Mouse (Mus musculus) cortical plate, adult 2 months (tissue): ENCODE measurements around the gene Qsox1. TPM values are rescaled to one million over a fixed set of nuclear protein-coding genes. Genes with fewer than 3 reads are reported as not detected.

Experiments
- H3K27ac ChIP-seq: fragments of 200-500 bp; 2 replicates; pipeline ENCODE4 v1.5.1; 2012; ENCODE audit warnings: low read length, control low read depth, inconsistent platforms; ENCODE audit not compliant: insufficient read depth
- H3K4me1 ChIP-seq: fragments of 200-500 bp; 2 replicates; pipeline ENCODE4 v1.6.1; 2011; ENCODE audit warnings: low read length; ENCODE audit not compliant: control insufficient read depth, insufficient read depth
- H3K4me3 ChIP-seq: fragments of 200-500 bp; 2 replicates; pipeline ENCODE4 v1.5.1; 2011; ENCODE audit warnings: mild to moderate bottlenecking, low read length, control low read depth; ENCODE audit not compliant: insufficient read depth
- CTCF ChIP-seq: fragments of 200-500 bp; IDR thresholded peaks from 2 replicates; pipeline ENCODE4 v1.5.1; 2011; ENCODE audit warnings: mild to moderate bottlenecking, control low read depth, low read length; ENCODE audit not compliant: insufficient read depth; ENCODE audit errors: extremely low read depth
- POLR2A ChIP-seq: fragments of 200-500 bp; IDR thresholded peaks from 2 replicates; pipeline ENCODE4 v1.6.1; 2011; ENCODE audit warnings: mild to moderate bottlenecking, low read length, control low read depth; ENCODE audit not compliant: insufficient read depth; ENCODE audit errors: extremely low read depth
- polyA plus RNA-seq: library from polyadenylated mRNA; depleted of rRNA; stranded (reverse); fragments of >200 nt; gene quantifications from 2 replicates; pipeline ENCODE4 v1.2.3, GENCODE M21; 2012

The Qsox1 gene
- polyA plus RNA-seq, 1 experiment: 33.5 TPM

- Histone ChIP-seq H3K4me1 (no peaks in the 10 kb centered on the region), H3K4me3 (no peak overlapping the region), H3K27ac (no peak overlapping the region)
- TF ChIP-seq CTCF: no peak
- no peak for TF ChIP-seq POLR2A
Observed at GRCm38 (mm10) chr1:155827703-155828295, 15.1 kb upstream of the Qsox1 start.

GRCm38 (mm10) chr1:155826803-155827395 lies 14.2 kb upstream of the Qsox1 start:
- TF ChIP-seq CTCF (no peak), POLR2A (no peak)
- Histone ChIP-seq H3K4me3 (no peak overlapping the region), H3K27ac (no peak overlapping the region), H3K4me1 (no peaks in the 10 kb centered on the region)

DNA sequence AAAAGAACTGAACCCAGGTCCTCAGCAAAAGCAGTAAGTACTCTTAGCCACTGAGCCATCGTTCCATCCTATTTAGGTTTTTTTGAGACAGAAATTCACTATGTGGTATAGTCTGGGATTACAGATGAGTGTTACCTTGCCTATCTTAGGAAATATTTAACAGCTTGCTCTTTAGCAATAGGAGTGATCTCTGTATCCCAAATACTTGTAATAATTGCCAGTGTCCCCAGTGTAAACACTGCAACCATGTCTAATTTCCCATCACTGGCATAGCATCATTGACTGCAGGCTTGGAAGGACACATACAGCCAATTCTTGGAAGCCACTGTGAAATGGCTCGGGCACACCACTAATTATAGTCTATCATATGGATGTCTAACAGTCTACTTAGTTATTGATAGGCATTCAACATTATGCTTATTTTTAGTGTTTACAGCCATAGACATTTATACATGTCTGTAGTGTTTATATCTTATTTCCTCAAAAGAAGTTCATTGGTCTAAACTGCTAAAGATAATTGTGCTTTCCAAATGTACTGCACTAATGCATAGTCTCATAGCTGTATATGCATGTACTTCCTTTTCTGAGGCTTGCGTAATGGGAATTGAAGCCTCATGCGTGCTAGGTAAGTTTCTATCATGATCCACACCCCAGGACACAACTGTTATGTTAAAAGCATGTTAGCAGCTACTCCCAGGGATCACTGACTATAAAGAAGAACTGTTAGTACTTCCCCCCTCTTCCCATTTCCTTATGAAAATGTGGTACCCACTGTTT lies 13.4 kb upstream of the Qsox1 start:
- TF ChIP-seq POLR2A (no peak), CTCF (no peak)
- no peak overlapping the region for H3K4me3 ChIP-seq
- no peak overlapping the region for H3K27ac ChIP-seq
- no peaks in the 10 kb centered on the region for H3K4me1 ChIP-seq

DNA sequence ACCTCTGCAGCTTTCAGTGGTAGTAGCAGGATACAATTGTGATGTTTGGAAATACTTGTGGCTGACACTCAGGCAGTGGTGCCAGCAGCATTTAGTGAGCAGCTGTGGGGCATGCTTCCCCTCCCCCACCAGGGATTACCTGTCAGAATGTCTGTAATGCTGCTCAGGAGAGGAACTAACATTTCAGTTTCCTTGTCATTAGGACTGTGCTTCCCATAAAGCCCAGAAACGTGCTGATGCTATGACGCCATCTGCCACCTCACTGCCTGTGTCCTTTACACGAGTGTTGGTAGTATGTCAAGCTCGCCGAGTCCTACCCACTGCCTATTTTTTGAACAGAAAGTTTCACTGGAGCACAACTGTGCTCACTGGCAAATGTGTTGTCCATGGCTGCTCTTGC lies 8.0 kb upstream of the Qsox1 start:
- H3K27ac ChIP-seq: no peak overlapping the region
- no peaks in the 10 kb centered on the region for H3K4me1 ChIP-seq
- TF ChIP-seq CTCF (no peak), POLR2A (no peak)
- H3K4me3 ChIP-seq: no peak overlapping the region

- Histone ChIP-seq H3K4me3 (no peak overlapping the region), H3K27ac (no peak overlapping the region), H3K4me1 (no peaks in the 10 kb centered on the region; the same call in 1 of the 2 replicates)
- TF ChIP-seq POLR2A (no peak), CTCF (no peak)
Observed at GRCm38 (mm10) chr1:155816167-155816566, 3.5 kb upstream of the Qsox1 start.

- Histone ChIP-seq H3K4me3 (peak overlapping the region; percentile 79), H3K27ac (no peak overlapping the region), H3K4me1 (no peaks in the 10 kb centered on the region; the same call in 1 of the 2 replicates)
- TF ChIP-seq CTCF: no peak
- no peak for TF ChIP-seq POLR2A
Observed at GRCm38 (mm10) chr1:155811995-155812580, 601 bp downstream of the Qsox1 start.

GRCm38 (mm10) chr1:155810616-155811015 lies 2.1 kb downstream of the Qsox1 start:
- no peak overlapping the region for H3K27ac ChIP-seq
- no peak overlapping the region for H3K4me3 ChIP-seq
- TF ChIP-seq POLR2A: no peak
- no peaks in the 10 kb centered on the region; the same call in 1 of the 2 replicates for H3K4me1 ChIP-seq

GRCm38 (mm10) chr1:155809706-155810442 lies 2.8 kb downstream of the Qsox1 start:
- Histone ChIP-seq H3K27ac (no peak overlapping the region), H3K4me1 (no peaks in the 10 kb centered on the region; the same call in 1 of the 2 replicates), H3K4me3 (no peak overlapping the region)
- TF ChIP-seq CTCF (no peak), POLR2A (no peak)

GRCm38 (mm10) chr1:155808261-155808660 lies 4.4 kb downstream of the Qsox1 start:
- H3K4me1 ChIP-seq: no peaks in the 10 kb centered on the region; the same call in 1 of the 2 replicates
- TF ChIP-seq CTCF (no peak), POLR2A (no peak)
- no peak overlapping the region for H3K4me3 ChIP-seq
- no peak overlapping the region for H3K27ac ChIP-seq

DNA sequence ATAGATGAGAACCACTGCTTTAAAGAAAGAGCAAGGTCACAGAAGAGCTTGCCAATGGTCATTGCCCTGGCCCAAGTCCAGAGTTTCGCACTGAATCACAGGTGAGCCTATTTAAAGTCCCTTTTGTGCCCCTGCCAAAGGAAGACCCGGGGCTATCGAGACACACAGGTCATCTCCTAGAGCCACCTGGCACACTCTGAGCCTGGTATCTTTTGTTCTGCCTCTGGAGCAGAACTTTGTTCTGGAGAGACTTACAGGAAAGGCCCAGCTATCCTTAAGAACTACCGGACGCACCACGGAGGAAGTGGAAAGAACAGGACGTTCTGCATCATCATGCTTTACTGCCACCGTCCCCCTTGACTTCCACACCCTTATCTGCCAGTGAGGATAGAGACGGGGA lies 7.1 kb downstream of the Qsox1 start:
- Histone ChIP-seq H3K4me1 (no peaks in the 10 kb centered on the region), H3K27ac (no peak overlapping the region), H3K4me3 (no peak overlapping the region)
- TF ChIP-seq POLR2A: no peak
- no peak for TF ChIP-seq CTCF
